ENCODE assay signal across 12 mouse cellular contexts in genomic region chr10:76874879-76875278, GRCm38 (mm10).
"Had no signal": no experiment of that assay in that cellular context is flagged by ENCODE, and none has a peak within 500 bp of the region (broad histone marks: within the 10 kb centered on the region; RNA-seq: fewer than 3 reads in every experiment).

No protein-coding gene starts in this region.

- H3K9ac ChIP-seq: limb, embryonic 15.5 days; midbrain, embryonic 12.5 days; neural tube, embryonic 13.5 days had no signal

- H3K4me3 ChIP-seq: limb, embryonic 15.5 days; midbrain, embryonic 12.5 days; neural tube, embryonic 13.5 days had no signal

- H3K36me3 ChIP-seq: limb, embryonic 15.5 days; midbrain, embryonic 12.5 days; neural tube, embryonic 13.5 days had no signal

- ATAC-seq: midbrain, embryonic 16.5 days had no signal

- H3K27me3 ChIP-seq: limb, embryonic 15.5 days; midbrain, embryonic 12.5 days; neural tube, embryonic 13.5 days had no signal

- DNase-seq: kidney, adult 8-10 months; kidney, postnatal 25 days; layer of hippocampus, adult 9-11 months; layer of hippocampus, postnatal 36 days; lung, adult 18-20 months; thymus, adult 2 months; thymus, postnatal 25 days had no signal

- H3K4me2 ChIP-seq: limb, embryonic 15.5 days; midbrain, embryonic 12.5 days; neural tube, embryonic 13.5 days had no signal

- H3K9me3 ChIP-seq: limb, embryonic 15.5 days; midbrain, embryonic 12.5 days; neural tube, embryonic 13.5 days had no signal

- H3K27ac ChIP-seq: limb, embryonic 15.5 days; midbrain, embryonic 12.5 days; stomach, postnatal 0 days had no signal
